Mouse (Mus musculus) liver, embryonic 16.5 days (tissue): ENCODE measurements around the gene Tomm7. TPM values are rescaled to one million over a fixed set of nuclear protein-coding genes. Genes with fewer than 3 reads are reported as not detected.
"Not testable (repeated sequence)": the region's sequence is repeated elsewhere in the genome, so short reads cannot be mapped to it uniquely, and the experiment has no call there.

Experiments used
- ATAC-seq: fragments of 200-750 bp; cut with Nextera tagmentation; 2 replicates; pipeline ENCODE4 v1.8.0; 2017; ENCODE audit warnings: low read depth, mild to moderate bottlenecking, moderate number of reproducible peaks, moderate library complexity
- H3K27ac ChIP-seq: fragments of 300-500 bp; sonication (generic); 2 replicates; pipeline ENCODE4 v1.5.1; 2014; ENCODE audit warnings: mild to moderate bottlenecking, low read length
- H3K27me3 ChIP-seq: fragments of 300-500 bp; sonication (generic); 2 replicates; pipeline ENCODE4 v1.6.1; 2014; ENCODE audit warnings: low read depth, low read length, mixed read lengths; ENCODE audit not compliant: control insufficient read depth, insufficient read depth
- H3K36me3 ChIP-seq: fragments of 300-500 bp; sonication (generic); 2 replicates; pipeline ENCODE4 v1.6.1; 2014; ENCODE audit warnings: mild to moderate bottlenecking; ENCODE audit not compliant: control insufficient read depth, insufficient read depth
- H3K4me1 ChIP-seq: fragments of 300-500 bp; sonication (generic); 2 replicates; pipeline ENCODE4 v1.6.1; 2014; ENCODE audit warnings: low read depth, low read length, mixed read lengths; ENCODE audit not compliant: control insufficient read depth
- H3K4me2 ChIP-seq: fragments of 300-500 bp; sonication (generic); 2 replicates; pipeline ENCODE4 v1.6.1; 2014; ENCODE audit warnings: low read depth, low read length, mixed read lengths
- H3K4me3 ChIP-seq: fragments of 300-500 bp; sonication (generic); 2 replicates; pipeline ENCODE4 v1.5.1; 2014; ENCODE audit warnings: low read depth, mild to moderate bottlenecking, low read length
- H3K9ac ChIP-seq: fragments of 300-500 bp; sonication (generic); 2 replicates; pipeline ENCODE4 v1.6.1; 2014; ENCODE audit warnings: low read depth, low read length
- H3K9me3 ChIP-seq: fragments of 300-500 bp; sonication (generic); replicated peaks from 2 replicates; pipeline ENCODE4 v1.6.1; 2016; ENCODE audit warnings: low read length; ENCODE audit not compliant: control insufficient read depth
- WGBS: fragments of 180-500 bp; shearing (Covaris S2); extraction: QIAGEN DNeasy Blood & Tissue Kit; methylation state at CpG from one replicate; pipeline ENCODE4 v1.1.7; 2014; ENCODE audit not compliant: insufficient replicate concordance; 5-methylcytosine and 5-hydroxymethylcytosine counted together
- polyA plus RNA-seq: library from polyadenylated mRNA; unstranded; fragments of >200 nt; fragmentation: Nextera tagmentation; extraction: Ambion mirVana; gene quantifications from 2 replicates; pipeline ENCODE4 v1.2.1, GENCODE M21; 2015

Gene Tomm7
- polyA plus RNA-seq, result 50.2 and 63.2 TPM in 2 replicates

- Histone ChIP-seq H3K9me3 (no peaks in the 10 kb centered on the region), H3K27me3 (no peaks in the 10 kb centered on the region; the same call in 1 of the 2 replicates), H3K4me2 (peak within 1 kb of the TSS; percentile 81), H3K4me3 (peak within 1 kb of the TSS; percentile 89), H3K36me3 (peaks cover 4% of the 10 kb centered on the region; the same call in 1 of the 2 replicates), H3K9ac (peak within 1 kb of the TSS; percentile 85), H3K27ac (peak within 1 kb of the TSS; percentile 86), H3K4me1 (peaks cover 16% of the 10 kb centered on the region)
- peak; percentile 96 for ATAC-seq
- under 1% methylated on average over 44 of the region's 44 CpGs for WGBS
These were observed at the start of gene Tomm7 for GRCm38 (mm10) chr5:23843674-23844530. TSS of gene Tomm7 (minus strand) at chr5:23844161.

- Histone ChIP-seq H3K36me3 (no peaks in the 10 kb centered on the region), H3K9me3 (no peaks in the 10 kb centered on the region), H3K27me3 (no peaks in the 10 kb centered on the region; the same call in 1 of the 2 replicates), H3K9ac (no peak overlapping the region), H3K4me2 (no peak overlapping the region), H3K4me1 (peaks cover 7% of the 10 kb centered on the region), H3K27ac (no peak overlapping the region), H3K4me3 (no peak overlapping the region)
- 59% methylated on average over 5 of the region's 5 CpGs for WGBS
- no peak for ATAC-seq
These were observed 49.3 kb upstream of the Tomm7 start for GRCm38 (mm10) chr5:23893156-23893863.

GRCm38 (mm10) chr5:23890734-23891133 is 46.8 kb upstream of the Tomm7 start:
- WGBS, result 36% methylated on average over 10 of the region's 10 CpGs
- Histone ChIP-seq H3K27ac (no peak overlapping the region), H3K4me2 (no peak overlapping the region), H3K9ac (no peak overlapping the region), H3K9me3 (no peaks in the 10 kb centered on the region), H3K4me3 (no peak overlapping the region), H3K27me3 (no peaks in the 10 kb centered on the region; the same call in 1 of the 2 replicates), H3K4me1 (peaks cover 7% of the 10 kb centered on the region), H3K36me3 (no peaks in the 10 kb centered on the region)
- ATAC-seq, result 0 out of 2 replicates have a peak, but pooled peaks have one; percentile 45

- Histone ChIP-seq H3K4me1 (peaks cover 7% of the 10 kb centered on the region), H3K27ac (no peak overlapping the region), H3K36me3 (no peaks in the 10 kb centered on the region), H3K9me3 (no peaks in the 10 kb centered on the region), H3K4me2 (no peak overlapping the region), H3K27me3 (no peaks in the 10 kb centered on the region; the same call in 1 of the 2 replicates), H3K9ac (no peak overlapping the region), H3K4me3 (no peak overlapping the region)
- ATAC-seq, result no peak
- 70% methylated on average over 4 of the region's 4 CpGs for WGBS
These were observed 45.5 kb upstream of the Tomm7 start for GRCm38 (mm10) chr5:23889461-23889860.

GRCm38 (mm10) chr5:23887111-23887510 is 43.1 kb upstream of the Tomm7 start:
- Histone ChIP-seq H3K4me2 (no peak overlapping the region), H3K4me1 (peaks cover 2% of the 10 kb centered on the region), H3K27ac (no peak overlapping the region), H3K4me3 (no peak overlapping the region), H3K27me3 (no peaks in the 10 kb centered on the region; the same call in 1 of the 2 replicates), H3K9me3 (no peaks in the 10 kb centered on the region), H3K36me3 (no peaks in the 10 kb centered on the region), H3K9ac (no peak overlapping the region)
- WGBS, result 35% methylated on average over 3 of the region's 3 CpGs
- ATAC-seq, result no peak

GRCm38 (mm10) chr5:23874457-23874856 is 30.5 kb upstream of the Tomm7 start:
- Histone ChIP-seq H3K36me3 (no peaks in the 10 kb centered on the region), H3K9ac (no peak overlapping the region), H3K27me3 (no peaks in the 10 kb centered on the region), H3K9me3 (no peaks in the 10 kb centered on the region), H3K4me1 (no peaks in the 10 kb centered on the region), H3K4me2 (no peak overlapping the region), H3K4me3 (no peak overlapping the region), H3K27ac (no peak overlapping the region)
- ATAC-seq, result no peak
- 33% methylated on average over 5 of the region's 5 CpGs for WGBS

GRCm38 (mm10) chr5:23872586-23872985 is 28.6 kb upstream of the Tomm7 start:
- no peaks in the 10 kb centered on the region for H3K9me3 ChIP-seq
- H3K4me1 ChIP-seq, result no peaks in the 10 kb centered on the region
- no peak for ATAC-seq
- no peak overlapping the region for H3K4me2 ChIP-seq
- no peaks in the 10 kb centered on the region for H3K36me3 ChIP-seq
- H3K9ac ChIP-seq, result no peak overlapping the region
- H3K4me3 ChIP-seq, result no peak overlapping the region
- H3K27ac ChIP-seq, result no peak overlapping the region
- H3K27me3 ChIP-seq, result no peaks in the 10 kb centered on the region
- 50% methylated on average over 6 of the region's 6 CpGs for WGBS

GRCm38 (mm10) chr5:23871323-23871722 is 27.4 kb upstream of the Tomm7 start:
- H3K4me1 ChIP-seq, H3K4me2 ChIP-seq, H3K27ac ChIP-seq, H3K4me3 ChIP-seq, H3K9me3 ChIP-seq, H3K27me3 ChIP-seq, ATAC-seq, H3K9ac ChIP-seq, H3K36me3 ChIP-seq: not testable (repeated sequence)
- 57% methylated on average over 2 of the region's 2 CpGs for WGBS

GRCm38 (mm10) chr5:23865941-23866340 is 22.0 kb upstream of the Tomm7 start:
- H3K9ac ChIP-seq, result no peak overlapping the region
- no peaks in the 10 kb centered on the region for H3K9me3 ChIP-seq
- H3K27me3 ChIP-seq, result no peaks in the 10 kb centered on the region
- H3K36me3 ChIP-seq, result no peaks in the 10 kb centered on the region
- H3K4me3 ChIP-seq, result no peak overlapping the region
- H3K4me2 ChIP-seq, result no peak overlapping the region
- ATAC-seq, result no peak
- H3K4me1 ChIP-seq, result no peaks in the 10 kb centered on the region
- no peak overlapping the region for H3K27ac ChIP-seq
- WGBS, result 63% methylated on average over 5 of the region's 5 CpGs
